Mouse (Mus musculus) megakaryocyte, embryonic 14.5 days (primary cell): Measurements from ENCODE around the gene 4930539E08Rik. TPM values are rescaled to one million over a fixed set of nuclear protein-coding genes. Genes with fewer than 3 reads are reported as not detected.

Experiments used
- H3K27me3 ChIP-seq: replicated peaks from 2 replicates; pipeline ENCODE3; 2012; ENCODE audit warnings: inconsistent platforms
- H3K36me3 ChIP-seq: replicated peaks from 2 replicates; pipeline ENCODE3; 2012; ENCODE audit warnings: low read length, inconsistent platforms, mixed read lengths
- H3K4me1 ChIP-seq: 2 replicates; pipeline ENCODE4 v1.6.1; 2012; ENCODE audit warnings: inconsistent platforms
- H3K4me3 ChIP-seq: replicated peaks from 2 replicates; pipeline ENCODE3; 2012; ENCODE audit warnings: moderate library complexity, mild to moderate bottlenecking, inconsistent platforms
- H3K9me3 ChIP-seq: 2 replicates; pipeline ENCODE4 v1.6.1; 2012; ENCODE audit warnings: inconsistent platforms
- FLI1 ChIP-seq: IDR thresholded peaks from 2 replicates; pipeline ENCODE4 v1.6.1; 2012; ENCODE audit warnings: low read length, inconsistent platforms, mixed read lengths
- GATA1 ChIP-seq: IDR thresholded peaks from 3 replicates; pipeline ENCODE4 v1.6.1; 2012; ENCODE audit warnings: mixed read lengths, low read length, inconsistent platforms, borderline replicate concordance
- polyA plus RNA-seq: library from polyadenylated mRNA; stranded (reverse); fragments of >175 nt; gene quantifications from 2 replicates; pipeline ENCODE4 v1.2.3, GENCODE M21; 2012; ENCODE audit warnings: low replicate concordance; ENCODE audit not compliant: insufficient read depth

The 4930539E08Rik gene
- polyA plus RNA-seq, 1 experiment: not detected

DNA sequence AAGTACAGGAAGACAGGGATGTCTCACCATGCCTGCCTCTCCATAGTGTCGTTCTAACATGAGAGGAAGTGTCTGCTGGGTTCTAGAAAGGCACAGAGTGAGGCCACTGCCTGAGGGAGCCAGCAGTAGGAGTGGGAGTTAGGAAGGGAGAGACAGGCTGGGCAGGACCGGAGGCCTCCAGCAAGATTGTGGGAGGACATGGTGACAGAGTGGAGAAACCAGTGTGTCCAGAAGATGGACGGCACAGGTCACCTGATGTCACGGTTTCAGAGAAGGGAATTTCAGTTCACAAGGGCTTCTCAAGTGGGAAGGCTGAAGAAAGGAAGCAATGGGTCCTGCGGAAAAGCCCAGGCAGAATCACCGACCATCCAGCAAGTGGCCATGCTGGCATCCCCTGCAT, 50.7 kb downstream of the 4930539E08Rik start:
- Histone ChIP-seq H3K9me3 (no peaks in the 10 kb centered on the region), H3K4me3 (no peak overlapping the region), H3K36me3 (no peaks in the 10 kb centered on the region), H3K27me3 (peaks cover 46% of the 10 kb centered on the region), H3K4me1 (no peaks in the 10 kb centered on the region)
- TF ChIP-seq GATA1: no peak
- TF ChIP-seq FLI1: no peak

DNA sequence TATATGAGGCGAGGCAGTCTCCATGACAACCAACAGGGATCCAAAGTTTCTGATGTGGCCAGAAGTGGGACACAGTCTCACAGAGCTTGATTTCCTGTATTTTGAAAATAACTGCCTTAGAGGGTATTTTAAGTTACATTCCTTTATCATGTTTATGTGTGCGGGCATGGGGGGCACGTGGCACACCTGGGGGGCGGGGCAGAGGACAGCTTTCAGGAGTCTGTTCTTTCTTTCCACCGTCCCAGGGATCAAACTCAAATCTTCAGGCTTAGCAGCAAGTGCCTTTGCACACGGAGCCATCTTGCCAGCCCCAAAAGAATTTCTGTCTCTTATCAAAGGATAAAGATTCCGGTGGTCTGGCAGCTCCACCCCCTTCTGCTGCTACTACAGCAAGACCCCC, 51.2 kb downstream of the 4930539E08Rik start:
- Histone ChIP-seq H3K4me1 (no peaks in the 10 kb centered on the region), H3K9me3 (no peaks in the 10 kb centered on the region), H3K27me3 (peaks cover 48% of the 10 kb centered on the region), H3K4me3 (no peak overlapping the region), H3K36me3 (no peaks in the 10 kb centered on the region)
- TF ChIP-seq FLI1: no peak
- no peak for TF ChIP-seq GATA1

DNA sequence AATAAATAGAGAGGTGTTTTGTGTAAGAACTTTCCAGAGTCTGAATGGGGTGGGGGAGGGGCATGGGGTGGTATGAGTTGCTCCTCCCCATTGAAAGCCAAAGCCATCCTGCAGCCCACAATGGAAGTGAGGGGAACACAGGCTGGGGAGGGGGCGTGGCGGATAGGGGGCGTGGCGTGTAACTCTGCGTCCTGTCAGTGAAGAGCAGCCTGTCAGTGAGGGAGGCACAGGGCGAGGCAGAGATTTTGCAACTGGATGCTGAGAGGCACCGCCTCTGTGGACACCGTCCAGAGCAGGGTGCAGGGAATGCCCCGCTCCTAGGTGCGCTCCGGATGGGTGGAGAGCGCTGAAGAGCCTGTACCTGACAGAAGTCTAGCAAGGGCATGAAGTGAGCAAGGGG, 56.9 kb downstream of the 4930539E08Rik start, which contains the start of gene Pnpla1:
Gene Pnpla1, plus strand, starts transcription at position 207 of the 400 bp plus-strand sequence.
- Histone ChIP-seq H3K9me3 (peaks cover 17% of the 10 kb centered on the region), H3K4me3 (no peak within 1 kb of the TSS), H3K4me1 (peaks cover 10% of the 10 kb centered on the region), H3K27me3 (peaks cover 47% of the 10 kb centered on the region), H3K36me3 (no peaks in the 10 kb centered on the region)
- TF ChIP-seq FLI1 (no peak), GATA1 (no peak)

DNA sequence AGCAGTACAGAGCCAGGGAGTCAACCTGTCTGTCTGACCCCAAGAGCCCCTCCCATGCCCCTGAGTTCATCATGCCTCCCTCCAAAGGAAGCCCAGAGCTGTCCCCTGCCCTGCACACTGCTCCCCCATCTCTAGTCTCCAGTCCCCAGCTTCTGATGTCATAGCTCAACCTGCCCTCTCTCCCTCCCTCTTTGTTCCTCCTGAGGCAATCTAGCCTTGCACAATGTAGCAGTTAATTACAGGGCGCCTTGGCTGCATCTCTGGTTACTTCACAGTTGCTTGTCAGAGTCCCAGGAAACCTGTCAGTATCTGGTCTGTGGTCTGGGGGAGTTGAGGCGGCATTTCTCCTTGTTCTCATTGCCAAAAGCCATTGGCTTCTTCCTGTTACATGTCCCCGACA, 59.1 kb downstream of the 4930539E08Rik start:
- Histone ChIP-seq H3K9me3 (peaks cover 17% of the 10 kb centered on the region), H3K36me3 (no peaks in the 10 kb centered on the region), H3K4me3 (no peak overlapping the region), H3K27me3 (peaks cover 39% of the 10 kb centered on the region), H3K4me1 (peaks cover 10% of the 10 kb centered on the region)
- no peak for TF ChIP-seq GATA1
- TF ChIP-seq FLI1: no peak

DNA sequence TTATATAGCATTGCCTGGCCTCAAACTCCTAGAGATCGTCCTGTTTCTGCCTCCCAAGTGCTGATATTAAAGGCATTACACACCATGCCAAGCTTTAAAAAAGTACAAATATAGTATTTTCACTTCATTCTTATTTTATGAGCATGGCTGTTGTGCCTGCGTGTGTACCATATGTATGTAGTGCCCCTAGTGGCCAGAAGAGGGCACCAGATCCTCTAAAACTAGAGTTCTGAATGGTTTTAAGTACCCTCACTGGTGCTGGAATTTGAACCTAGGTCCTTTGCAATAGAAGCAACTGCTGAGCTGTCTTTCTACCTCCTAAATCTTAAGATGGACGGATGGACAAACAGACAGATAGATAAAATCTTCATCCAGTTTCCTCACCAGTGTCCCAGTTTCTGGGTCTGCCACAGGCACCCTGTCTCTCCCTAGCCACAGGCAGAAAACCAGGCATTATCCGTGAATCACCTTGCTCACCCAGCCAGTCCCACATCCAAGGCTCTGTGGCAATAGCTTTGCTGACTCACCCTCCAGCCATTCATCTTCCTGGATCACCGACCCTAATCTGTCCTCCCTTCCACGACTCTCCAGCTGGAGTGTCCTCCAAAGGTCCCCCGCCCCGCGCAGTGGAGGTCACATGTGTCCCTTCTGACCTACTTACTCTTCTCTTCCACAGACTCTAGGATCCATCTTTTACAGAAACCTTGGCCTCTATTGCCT, 59.8 kb downstream of the 4930539E08Rik start:
- Histone ChIP-seq H3K27me3 (peaks cover 42% of the 10 kb centered on the region), H3K9me3 (peaks cover 17% of the 10 kb centered on the region), H3K4me3 (no peak overlapping the region), H3K36me3 (no peaks in the 10 kb centered on the region), H3K4me1 (peaks cover 10% of the 10 kb centered on the region)
- no peak for TF ChIP-seq GATA1
- no peak for TF ChIP-seq FLI1

DNA sequence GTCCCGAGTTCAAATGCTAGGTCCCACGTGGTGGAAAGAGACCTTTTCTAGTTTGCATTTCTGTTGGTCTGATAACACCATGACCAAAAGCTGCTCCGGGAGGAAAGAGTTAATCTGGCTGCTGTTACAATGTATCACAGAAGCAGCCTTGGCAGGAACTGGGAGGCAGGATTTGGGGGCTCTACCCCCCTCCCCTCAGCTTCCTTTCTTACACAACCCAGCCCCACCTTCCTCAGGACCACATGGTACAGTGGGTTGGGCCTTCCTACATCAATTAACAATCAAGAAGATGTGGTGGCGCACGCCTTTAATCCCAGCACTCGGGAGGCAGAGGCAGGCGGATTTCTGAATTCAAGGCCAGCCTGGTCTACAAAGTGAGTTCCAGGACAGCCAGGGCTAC, 60.7 kb downstream of the 4930539E08Rik start:
- no peak for TF ChIP-seq FLI1
- H3K4me3 ChIP-seq: no peak overlapping the region
- peaks cover 41% of the 10 kb centered on the region for H3K27me3 ChIP-seq
- peaks cover 17% of the 10 kb centered on the region for H3K9me3 ChIP-seq
- peaks cover 10% of the 10 kb centered on the region for H3K4me1 ChIP-seq
- no peaks in the 10 kb centered on the region for H3K36me3 ChIP-seq

DNA sequence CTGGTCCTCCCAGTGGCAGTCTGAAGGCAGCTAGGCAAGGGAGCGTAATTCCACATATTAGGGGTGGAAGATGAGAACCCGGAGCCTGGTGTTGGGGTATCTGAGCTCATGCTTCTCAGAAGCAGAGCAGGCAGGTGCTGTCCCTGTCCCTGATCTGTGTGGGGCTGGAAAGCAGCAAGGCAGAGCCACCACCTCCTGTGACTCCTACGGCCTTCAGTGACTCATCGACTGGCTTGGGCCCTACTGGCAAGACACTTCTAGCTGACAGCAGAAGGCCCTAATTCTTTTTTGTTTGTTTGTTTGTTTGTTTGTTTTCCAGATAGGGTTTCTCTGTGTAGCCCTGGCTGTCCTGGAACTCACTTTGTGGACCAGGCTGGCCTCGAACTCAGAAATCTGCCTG, 64.6 kb downstream of the 4930539E08Rik start:
- Histone ChIP-seq H3K9me3 (peaks cover 5% of the 10 kb centered on the region; the same call in 1 of the 2 replicates), H3K27me3 (peaks cover 25% of the 10 kb centered on the region), H3K4me3 (no peak overlapping the region), H3K4me1 (peaks cover 3% of the 10 kb centered on the region), H3K36me3 (no peaks in the 10 kb centered on the region)
- TF ChIP-seq FLI1 (no peak), GATA1 (no peak)

DNA sequence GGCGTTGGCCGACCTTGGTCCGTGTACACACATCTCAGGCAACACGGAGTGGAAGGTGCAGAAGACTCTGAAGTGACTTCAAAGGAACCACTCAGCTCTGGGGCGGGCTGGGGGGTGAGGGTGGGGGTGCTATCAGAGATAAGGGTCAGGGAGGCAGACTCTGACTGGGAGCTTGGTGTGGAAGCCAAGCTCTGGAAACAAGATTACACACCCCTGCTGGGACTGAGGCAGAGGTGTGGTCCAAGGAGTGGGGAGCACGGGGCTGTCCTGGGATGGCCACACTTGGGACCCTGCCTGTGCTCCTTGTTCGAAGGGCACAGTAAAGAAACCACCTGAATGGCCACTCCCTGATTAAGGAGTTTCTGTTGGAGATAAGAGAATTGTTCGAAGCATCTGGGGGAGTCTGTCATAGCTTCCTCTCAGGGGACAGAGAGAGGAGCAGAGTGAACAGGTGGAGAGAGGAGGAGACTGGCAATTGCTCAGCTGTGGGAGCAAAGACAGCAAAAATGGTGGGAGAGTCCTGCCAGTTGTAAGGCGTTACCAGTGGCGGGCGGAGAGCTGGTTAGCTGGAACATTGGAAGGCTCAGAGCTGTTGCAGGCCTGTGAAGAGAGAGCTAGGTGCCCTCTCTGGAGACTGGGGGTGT, 68.0 kb downstream of the 4930539E08Rik start:
- H3K4me1 ChIP-seq: no peaks in the 10 kb centered on the region; the same call in none of the 2 replicates
- peaks cover 22% of the 10 kb centered on the region for H3K27me3 ChIP-seq
- H3K4me3 ChIP-seq: no peak overlapping the region
- TF ChIP-seq FLI1 (no peak), GATA1 (no peak)
- no peaks in the 10 kb centered on the region for H3K36me3 ChIP-seq
- H3K9me3 ChIP-seq: peaks cover 20% of the 10 kb centered on the region

Other genes with a start within 250 kb of the 4930539E08Rik start
- gene Slc26a8, start 225.1 kb downstream of the 4930539E08Rik start, polyA plus RNA-seq: 1.2 and 1.4 TPM in 2 replicates
- 23.4 and 34.8 TPM in 2 replicates for gene Mapk14, start 224.0 kb downstream of the 4930539E08Rik start, polyA plus RNA-seq
- gene AC170998.1, start 189.2 kb downstream of the 4930539E08Rik start, polyA plus RNA-seq: not detected in 2 replicates
- 0.50 TPM in 1 of 2 replicates, not detected in the other for gene Mapk13, start 146.0 kb downstream of the 4930539E08Rik start, polyA plus RNA-seq
- gene Brpf3, start 114.2 kb downstream of the 4930539E08Rik start, polyA plus RNA-seq: 8.8 and 9.5 TPM in 2 replicates
- gene Pnpla1, start 56.9 kb downstream of the 4930539E08Rik start, polyA plus RNA-seq: 0.10 TPM in 1 of 2 replicates, not detected in the other
- gene Pxt1, start 28.5 kb upstream of the 4930539E08Rik start, polyA plus RNA-seq: not detected in 2 replicates
- gene Kctd20, start 36.6 kb upstream of the 4930539E08Rik start, polyA plus RNA-seq: 27.8 and 60.1 TPM in 2 replicates
- 32.2 and 64.5 TPM in 2 replicates for gene Stk38, start 92.7 kb upstream of the 4930539E08Rik start, polyA plus RNA-seq
- 27.5 and 103 TPM in 2 replicates for gene Srsf3, start 117.3 kb upstream of the 4930539E08Rik start, polyA plus RNA-seq
- gene Cdkn1a, start 175.7 kb upstream of the 4930539E08Rik start, polyA plus RNA-seq: 228 and 253 TPM in 2 replicates
- 3.4 and 22.3 TPM in 2 replicates for gene Rab44, start 198.8 kb upstream of the 4930539E08Rik start, polyA plus RNA-seq